Mouse (Mus musculus): ENCODE measurements around the gene Chmp4b.

Chmp4b gene

DNA sequence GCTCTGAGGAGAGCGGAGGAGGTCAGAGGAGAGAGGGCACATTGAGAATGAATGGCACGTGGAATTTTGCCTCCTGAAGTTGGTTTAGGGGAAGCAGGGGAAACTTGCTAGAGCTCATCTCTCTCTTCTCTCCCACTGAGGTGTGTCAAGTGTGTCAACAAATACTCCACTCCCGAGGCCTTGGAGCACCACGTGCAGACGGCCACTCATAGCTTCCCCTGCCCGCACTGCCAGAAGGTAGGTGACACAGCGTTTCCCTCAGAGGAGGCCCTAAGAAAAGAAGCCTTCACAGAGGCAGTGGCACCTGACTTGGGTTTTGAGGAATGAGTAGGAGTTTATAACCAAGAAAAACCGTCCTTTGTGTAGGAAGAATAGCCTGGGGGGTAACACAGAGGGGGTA lies 10.3 kb upstream of the Chmp4b start:
- DNase-seq (ENCODE audit: low spot score in 2 of 2): no peak

DNA sequence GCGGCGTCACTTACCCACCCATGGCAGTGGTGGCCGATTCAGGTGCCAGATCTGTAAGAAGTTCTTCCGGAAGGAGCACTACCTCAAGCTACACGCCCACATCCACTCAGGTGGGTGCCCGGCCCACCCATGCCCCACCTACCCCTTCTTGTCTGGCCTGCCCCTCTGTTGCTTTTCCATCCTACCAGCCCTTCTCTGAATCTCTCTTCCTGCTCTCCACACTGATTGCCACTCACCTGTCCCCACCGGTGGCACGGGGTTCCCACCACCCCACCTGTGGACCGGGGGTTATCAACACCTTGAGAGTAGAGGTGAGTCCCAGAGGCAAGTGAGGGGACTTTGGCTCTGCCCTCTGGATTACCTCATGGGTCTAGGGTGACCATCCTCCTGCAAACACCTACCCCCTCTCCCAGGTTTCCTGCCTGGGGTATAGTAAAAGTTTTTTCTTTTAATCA lies 9.5 kb upstream of the Chmp4b start:
- DNase-seq (ENCODE audit: low spot score in 2 of 2): no peak

DNA sequence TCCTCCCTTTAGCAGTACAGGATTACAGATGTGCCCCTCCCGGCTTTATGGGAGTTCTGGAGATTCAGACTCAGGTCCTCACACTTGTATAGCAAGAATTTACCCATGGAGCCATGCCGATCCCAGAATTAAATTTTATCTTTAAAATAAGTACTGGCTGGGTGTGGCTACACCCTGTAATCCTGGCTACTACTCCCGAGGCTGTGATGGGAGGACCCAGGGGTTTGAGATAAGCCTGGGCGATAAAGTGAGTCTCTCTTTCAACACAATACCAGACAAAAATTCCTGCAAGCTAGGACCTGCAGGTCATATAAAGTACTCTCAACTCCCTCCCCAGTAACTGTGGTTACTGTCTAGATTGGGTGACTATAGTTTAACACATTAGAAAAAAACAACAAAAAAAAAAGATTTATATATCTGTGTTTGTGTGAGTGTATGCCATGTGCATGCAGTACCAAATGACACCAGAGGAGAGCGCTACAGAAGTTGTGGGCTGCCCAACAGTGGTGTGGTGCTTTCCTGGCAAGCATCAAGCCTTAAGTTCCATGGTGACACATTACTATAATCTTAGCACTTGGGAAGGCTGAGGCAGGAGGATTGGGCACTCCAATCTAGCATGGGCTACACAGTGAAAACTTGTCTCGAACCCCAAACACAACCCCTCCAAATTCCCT lies 8.7 kb upstream of the Chmp4b start:
- no peak for DNase-seq (ENCODE audit: low spot score in 2 of 2)

DNA sequence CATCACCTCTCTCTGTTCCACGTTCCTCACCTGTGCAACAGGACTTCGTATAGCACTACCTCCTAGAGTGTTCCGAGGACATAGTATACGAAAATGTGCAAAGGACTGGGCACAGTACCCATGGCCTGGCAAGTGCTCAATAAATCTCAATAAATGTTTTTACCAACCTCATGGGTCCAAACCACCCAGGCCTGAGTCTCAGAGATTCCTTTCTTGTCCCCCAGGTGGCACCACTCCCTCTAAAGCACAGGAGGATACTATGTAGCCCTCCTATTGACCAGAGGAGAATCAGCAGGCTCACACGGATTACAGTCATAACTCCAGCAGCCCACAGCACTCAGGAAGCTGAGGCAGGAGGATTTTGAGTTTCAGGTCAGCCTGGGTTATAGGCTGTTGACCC lies 4.9 kb upstream of the Chmp4b start:
- no peak for DNase-seq (ENCODE audit: low spot score in 2 of 2)

DNA sequence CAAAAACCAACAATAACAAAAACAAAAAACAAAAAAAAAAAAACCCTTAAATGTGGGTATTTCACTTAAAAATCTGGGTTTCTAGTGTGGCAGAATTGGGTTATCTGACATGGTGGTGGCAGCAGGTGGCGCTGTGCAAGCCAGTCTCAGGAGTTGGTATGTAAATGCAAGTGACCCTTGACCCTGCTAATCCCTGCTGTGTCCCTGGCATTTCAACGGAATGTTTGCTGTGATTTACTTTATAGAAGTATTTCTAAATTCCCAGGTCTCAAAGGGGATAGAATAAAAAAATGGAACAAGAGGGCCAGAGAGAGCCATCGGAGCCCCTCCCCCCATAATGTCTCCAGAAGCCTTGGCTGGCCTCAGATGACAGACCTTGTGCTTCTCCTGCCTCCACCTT lies 3.4 kb upstream of the Chmp4b start:
- DNase-seq (ENCODE audit: low spot score in 2 of 2): no peak

DNA sequence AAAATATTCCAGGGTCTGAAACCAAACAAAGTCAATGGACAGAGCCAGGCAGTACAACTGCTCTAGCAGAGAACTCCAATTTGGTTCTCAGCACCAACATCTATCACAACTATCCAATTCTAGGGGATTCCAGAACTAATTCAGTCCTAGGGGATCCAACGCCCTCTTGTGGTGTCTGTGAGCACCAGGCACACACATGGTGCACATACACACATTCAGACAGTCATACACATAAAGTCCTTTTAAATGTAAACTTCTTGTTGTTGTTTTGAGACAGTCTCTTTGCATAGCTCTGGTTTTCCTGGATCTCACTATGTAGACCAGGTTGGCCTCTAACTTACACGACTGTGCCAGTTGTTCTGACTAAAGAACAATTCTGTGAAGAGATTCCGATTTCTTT lies 1.1 kb upstream of the Chmp4b start:
- DNase-seq (ENCODE audit: low spot score in 2 of 2): no peak

DNA sequence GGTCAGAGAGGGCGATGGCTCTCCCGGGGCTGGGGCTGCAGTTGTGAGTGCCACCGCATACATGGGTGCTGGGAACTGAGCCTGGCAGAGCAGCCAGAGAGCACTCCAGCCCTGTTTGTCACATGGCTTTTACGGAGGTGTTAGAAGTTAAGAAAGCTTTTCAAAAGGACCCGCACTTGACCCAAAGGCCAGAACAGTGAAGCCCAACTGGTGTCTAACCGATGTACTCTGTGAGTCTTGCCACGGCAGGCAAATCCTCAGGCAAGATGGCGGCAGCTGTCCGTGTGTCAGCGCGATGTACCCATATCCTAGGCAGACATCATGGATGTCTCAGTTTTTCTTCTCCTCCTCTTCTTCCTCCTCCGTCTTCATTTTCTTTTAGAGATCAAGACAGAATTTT lies 3.5 kb downstream of the Chmp4b start:
- DNase-seq (ENCODE audit: low spot score in 2 of 2): no peak

DNA sequence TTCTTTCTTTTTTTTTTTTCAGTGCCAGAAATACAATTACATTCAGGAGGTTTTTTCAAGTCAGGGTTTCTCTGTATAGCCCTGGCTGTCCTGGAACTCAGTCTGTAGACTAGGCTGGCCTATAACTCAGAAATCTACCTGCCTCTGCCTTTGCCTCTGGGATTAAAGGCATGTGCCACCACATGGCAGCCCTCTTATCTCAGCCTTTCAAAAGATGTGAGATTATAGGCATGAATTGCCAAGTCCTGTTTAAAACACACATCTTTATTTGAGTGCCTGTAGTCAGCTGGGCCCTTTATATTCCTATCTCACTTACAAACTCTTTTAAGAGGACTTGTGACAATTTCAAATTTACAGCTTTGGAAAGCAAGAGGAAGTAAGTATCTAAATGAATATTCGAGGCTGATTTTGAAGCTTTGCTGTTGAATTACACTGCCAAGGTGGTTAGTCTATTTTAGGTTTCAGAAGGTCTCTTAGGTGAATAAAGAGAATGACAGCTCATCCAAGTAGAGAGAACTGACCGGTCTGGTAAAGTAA lies 4.4 kb downstream of the Chmp4b start:
- DNase-seq (ENCODE audit: low spot score in 2 of 2): no peak

DNA sequence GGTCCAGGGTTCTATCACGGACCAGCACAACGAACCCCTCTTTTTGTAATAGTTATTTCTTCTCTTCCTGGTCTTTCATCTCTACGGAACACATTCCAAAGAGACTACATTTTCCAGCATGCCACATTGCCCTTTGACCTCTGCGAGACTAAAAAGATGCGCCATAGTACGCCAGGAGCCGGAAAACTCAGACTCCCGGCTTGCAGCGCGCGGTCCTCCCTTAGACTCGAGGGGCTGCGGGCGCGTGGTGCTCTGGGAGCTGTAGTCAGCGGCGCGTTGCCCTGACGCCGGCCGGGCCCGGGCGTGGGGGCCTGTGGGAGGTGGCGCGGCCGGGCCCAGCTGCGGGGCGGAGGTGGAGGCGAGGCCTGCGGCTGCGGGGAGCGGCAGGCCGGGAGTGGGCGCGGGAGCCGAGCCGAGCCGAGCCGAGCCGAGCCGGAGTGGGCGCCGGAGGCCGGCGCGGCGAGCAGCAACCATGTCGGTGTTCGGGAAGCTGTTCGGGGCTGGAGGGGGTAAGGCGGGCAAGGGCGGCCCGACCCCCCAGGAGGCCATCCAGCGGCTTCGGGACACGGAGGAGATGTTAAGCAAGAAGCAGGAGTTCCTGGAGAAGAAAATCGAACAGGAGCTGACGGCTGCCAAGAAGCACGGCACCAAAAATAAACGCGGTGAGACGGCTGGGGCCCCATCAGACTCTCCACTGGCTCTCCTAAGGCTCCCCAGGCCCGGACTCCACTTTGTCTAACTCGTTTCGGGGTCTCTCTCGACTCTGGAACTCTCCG lies 5.4 kb downstream of the Chmp4b start:
- DNase-seq (ENCODE audit: low spot score in 2 of 2): peak; percentile 96 to 98

DNA sequence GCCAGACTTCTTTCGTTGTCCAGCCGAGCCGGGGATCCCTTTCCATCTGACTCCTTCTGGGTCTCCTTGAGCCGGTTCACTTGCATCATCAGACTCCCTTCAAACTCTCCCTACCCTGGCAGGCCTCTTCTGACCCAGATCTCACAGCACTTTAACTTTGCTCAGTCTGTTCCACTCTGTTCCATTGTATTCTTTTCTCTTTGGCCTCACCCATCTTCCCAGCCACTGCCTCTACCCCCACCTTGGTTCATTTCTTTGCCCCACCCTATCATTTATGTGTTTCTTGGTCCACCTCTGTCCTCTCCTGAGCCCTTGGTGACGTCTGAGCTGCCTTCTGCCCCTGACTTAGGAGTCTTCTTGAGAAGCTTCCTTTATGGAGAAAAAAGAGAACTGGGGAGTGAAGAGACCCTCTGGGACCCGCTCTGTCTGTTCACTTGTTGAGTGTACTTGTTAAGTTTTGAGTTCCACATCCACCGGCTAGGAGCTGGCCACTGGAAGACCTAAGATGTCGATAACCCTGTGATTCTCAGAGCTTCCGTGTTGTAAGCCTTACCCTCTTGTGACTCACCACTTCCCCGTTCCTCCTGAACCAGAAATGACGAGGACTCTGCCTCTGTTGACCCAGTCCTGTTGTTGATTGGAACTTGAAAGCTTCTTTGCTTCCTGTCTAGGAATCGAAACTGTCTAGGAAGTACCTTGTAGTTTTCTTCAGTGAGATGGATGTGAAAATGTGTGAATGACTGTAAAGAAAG lies 6.2 kb downstream of the Chmp4b start:
- DNase-seq (ENCODE audit: low spot score in 2 of 2): peak; percentile 63 to 67

DNA sequence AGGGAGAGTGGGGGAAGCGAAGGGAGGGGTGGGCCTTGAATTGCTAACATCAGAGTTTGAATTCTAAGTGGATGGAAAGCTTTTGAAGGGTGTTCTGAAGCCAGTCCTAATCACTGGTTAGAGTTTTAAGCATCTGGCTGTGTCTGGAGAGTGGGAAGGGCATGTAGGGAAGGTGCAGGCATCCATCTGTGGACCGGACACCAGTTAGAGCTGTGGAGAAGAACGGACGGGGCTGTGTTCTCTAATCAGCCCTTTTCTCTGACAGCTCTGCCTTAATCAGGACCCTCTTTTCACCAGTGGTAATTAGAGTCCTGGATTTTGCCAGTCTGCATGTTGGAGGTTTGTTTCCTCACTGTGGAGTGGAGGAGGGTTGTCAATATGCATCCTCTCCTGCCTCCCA lies 7.6 kb downstream of the Chmp4b start:
- no peak for DNase-seq (ENCODE audit: low spot score in 2 of 2)

DNA sequence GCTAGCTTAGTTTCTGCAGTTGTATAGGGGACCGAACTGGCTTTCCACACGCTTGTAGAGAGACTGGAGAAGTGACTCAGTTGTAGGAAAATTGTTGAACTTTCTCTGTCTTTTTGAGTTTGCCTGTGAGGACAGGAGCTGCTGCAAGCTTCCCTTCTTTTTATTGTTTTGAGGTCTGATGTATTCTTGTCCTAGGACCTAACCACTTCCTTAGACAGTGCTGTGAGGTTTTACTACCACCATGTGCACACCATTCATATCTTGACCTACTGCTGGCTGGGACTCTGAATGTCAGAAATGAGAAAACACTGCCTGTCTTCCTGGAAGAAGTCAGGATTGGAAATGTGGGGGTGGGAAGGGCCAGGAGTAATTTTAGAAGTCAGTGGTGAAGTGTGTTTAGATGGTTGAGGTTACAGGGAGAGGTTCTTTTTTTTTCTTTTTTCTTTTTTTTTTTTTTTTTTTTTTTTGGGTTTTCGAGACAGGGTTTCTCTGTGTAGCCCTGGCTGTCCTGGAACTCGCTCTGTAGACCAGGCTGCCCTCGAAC lies 8.1 kb downstream of the Chmp4b start:
- DNase-seq (ENCODE audit: low spot score in 2 of 2): no peak

DNA sequence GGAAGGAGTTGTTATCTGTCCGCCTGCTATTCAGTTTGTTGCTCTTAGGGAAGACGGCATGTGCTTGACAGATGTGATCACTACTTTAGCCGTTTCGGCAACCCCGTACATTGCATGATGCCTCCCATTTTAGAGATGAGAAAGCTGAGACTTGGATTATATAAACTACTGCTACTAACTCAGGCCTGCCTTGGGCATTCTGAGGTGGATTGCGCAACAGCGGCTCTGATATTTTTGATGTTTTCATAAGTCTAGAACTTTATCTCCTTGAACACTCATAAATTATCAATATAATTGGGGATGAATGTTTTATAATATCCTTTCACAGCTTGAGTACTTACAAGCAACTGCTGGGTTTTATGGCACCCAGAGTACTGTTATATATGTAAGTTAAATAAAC lies 17.2 kb downstream of the Chmp4b start:
- no peak for DNase-seq (ENCODE audit: low spot score in 2 of 2)

DNA sequence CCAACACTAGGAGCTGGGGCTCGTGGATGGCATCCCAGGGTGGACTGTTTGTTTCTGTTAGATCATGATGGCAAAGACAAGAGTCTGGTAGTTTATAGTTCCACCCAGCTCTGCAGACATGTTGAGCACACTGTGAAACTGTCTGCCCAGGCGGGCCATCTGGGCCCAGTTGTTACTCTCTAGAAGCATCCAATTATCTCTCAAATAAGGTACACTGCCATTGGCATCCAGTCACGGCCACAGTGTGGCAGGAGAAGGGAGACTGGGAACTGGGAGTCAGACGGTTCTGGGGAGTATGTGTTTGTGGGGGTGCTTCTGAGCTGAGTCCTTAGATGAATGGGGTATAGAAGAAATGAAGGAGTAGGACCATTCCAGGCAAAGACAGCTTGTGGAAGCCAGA lies 18.6 kb downstream of the Chmp4b start:
- DNase-seq (ENCODE audit: low spot score in 2 of 2): no peak

DNA sequence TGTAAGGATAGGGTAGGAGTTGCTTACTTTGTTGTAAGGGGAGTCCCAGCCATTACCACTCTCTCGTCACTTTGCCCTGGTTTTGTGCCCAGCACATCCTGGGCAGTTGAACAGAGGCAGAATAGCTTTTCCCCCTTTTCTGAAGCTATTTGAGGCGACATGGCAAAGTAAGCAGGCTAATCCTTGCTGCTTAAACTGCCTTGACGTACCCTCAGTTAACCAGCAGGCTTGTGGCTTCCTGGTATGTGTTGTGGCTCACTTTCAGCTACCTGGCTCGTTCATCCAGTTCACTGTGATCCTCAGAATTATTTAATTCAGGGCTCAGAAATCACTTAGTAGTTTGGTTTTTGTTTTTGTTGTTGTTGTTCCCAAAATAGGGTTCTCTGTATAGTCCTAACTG lies 19.2 kb downstream of the Chmp4b start:
- no peak for DNase-seq (ENCODE audit: low spot score in 2 of 2)

DNA sequence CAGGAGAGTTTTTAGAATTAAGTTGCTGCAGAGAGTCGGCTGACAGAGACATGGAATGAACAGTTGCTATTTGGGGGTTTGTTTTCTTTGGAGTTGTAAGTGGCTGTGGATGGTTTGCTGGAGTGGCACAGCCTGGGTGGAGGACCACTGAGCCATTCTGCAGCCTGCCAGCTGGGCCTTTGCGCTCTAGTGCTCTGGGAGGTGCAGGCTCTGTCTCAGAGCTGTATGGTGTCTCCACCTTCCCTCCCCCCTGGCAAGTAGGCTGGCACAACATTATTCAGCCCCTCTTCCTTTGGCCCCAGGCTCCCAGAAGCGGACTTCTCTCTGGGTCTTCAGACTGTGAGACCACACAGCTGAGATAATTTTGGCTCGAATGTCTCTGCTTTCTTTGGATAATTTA lies 22.5 kb downstream of the Chmp4b start:
- no peak for DNase-seq (ENCODE audit: low spot score in 2 of 2)

DNA sequence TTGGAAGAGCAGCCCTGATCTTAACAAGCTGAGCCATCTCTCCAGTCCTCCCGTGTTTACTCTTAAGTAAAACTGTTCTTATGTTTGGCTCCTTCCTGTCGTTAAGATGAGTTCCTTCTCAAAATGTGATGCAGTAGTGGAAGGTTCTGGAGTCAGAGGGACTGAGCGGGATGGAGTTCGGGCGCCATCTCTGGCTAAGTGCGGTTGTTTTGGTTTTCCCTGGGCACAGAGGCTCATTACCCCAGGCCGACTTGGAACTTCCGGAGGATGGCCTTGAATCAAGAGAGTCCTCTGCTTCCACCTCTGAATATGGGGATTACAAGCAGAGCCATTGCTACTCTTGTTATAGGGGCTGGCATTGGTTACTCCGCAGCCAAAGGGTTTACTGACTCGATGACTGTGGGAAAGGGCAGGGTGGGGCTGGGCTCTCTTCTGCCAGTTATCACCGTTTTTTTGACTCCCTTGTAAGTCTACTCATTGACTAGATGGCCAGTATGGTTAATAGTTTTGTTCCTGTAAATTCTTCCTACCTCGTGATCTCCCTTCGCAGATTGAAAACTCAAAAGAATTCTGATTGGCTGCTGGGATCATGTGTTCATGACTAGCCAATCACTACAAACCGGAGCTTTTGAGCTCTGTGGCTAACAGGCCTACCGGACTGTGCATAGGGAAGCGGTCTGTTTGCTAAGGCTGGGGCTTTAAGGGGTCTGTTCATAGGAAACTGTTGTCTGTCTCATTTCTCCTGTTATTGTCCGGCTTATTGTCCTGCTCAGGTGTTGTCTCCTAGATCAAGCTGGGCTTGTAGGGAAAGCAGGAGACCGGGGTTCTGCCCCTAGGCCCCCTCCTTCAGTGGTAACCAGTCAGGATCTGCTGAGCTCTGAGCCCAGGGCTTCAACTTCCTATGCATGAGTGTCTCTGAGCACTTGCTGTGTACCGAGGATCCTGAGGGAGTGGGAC lies 25.4 kb downstream of the Chmp4b start:
- DNase-seq (ENCODE audit: low spot score in 2 of 2): peak; percentile 72 to 88

DNA sequence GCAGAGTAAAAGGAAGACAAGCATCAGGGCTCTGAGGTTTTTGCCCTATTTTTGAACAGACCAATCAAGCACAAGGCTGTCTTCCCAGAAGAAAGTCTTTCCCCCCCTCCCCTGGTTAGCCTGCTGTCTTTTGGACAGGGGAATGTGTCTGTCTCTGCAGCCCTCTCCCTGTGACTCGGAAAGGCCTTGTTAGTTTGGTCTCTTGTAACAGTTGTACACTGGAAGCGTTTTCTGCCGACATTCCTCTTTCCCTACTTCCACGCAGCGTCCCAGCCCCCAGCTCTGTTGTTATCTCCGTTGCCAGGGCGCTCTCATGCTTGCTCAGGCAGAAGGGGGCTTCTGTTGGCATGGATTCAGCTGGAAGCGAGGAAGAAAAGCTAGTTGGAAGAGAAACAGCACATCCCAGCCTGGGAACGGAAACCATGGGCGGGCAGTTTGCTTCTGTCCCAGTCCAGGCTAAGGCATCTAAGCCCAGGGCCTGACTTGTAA lies 26.2 kb downstream of the Chmp4b start:
- DNase-seq (ENCODE audit: low spot score in 2 of 2): peak; percentile 46 to 51

DNA sequence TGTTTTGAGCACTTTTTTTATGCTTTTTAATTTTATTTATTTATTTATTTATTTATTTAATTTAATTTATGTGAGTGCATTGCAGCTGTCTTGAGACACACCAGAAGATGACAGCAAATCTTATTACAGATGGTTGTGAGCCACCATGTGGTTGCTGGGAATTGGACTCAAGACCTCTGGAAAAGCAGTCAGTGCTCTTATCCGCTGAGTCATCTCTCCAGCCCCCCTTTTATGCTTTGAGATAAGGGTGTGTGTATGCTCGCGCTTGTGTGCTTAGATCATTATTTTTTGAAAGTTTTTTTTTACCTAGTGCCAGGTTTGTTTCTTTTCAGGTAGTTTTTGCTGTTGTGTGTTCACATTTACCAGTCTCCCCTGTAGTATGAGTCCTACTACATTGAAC lies 27.5 kb downstream of the Chmp4b start:
- no peak for DNase-seq (ENCODE audit: low spot score in 2 of 2)

DNA sequence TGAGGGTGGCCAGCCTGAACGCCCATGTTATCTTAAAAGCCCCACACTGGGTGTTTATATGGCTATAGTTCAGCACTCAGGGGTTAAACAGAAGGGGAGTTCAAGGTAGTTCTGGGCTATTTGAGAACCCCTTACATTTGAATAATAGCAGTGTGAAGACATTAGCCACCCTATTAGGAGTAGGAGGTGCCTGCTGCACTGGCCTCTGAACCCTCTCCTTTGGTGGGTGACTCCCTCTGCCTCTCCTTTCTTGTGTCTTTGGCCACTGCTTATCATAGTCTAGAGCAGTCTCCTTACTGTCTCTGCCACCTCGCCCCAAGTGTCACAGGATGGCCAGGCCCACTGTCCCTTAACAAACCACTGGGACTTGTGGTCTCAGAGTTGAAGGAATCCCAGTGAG lies 28.8 kb downstream of the Chmp4b start:
- DNase-seq (ENCODE audit: low spot score in 2 of 2): no peak

DNA sequence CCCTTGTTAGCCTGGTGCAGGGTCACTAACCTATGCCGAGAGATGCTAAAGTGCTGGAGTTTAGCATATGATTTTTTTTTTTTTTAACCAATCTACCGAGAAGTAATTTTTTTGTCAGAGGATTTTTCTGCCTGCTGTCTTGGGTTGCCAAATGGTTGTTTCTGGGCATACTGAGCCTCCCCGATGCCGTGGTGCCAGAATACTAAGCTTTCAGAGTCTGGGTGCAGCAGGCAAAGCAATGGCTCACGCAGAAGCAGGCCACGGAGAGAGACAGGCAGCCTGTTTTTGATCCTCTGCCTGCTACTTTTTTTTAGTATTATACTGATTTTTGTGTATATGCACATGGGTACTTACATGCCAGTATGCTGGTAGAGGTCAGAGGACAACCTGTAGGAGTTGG lies 29.4 kb downstream of the Chmp4b start:
- DNase-seq (ENCODE audit: low spot score in 2 of 2): no peak

All from heart, adult 9 months (tissue).